Mouse (Mus musculus) CH12.LX (cell line): ENCODE measurements at regions not wholly inside any gene's neighbourhood (a gene's known extent, or its start where the extent isn't known, plus 50 kb on each side); places are given as distances from the start of the nearest gene placed in this dataset.

Source experiments
- BHLHE40 ChIP-seq: IDR thresholded peaks from 2 replicates; pipeline ENCODE4 v1.6.1; 2011; ENCODE audit warnings: mild to moderate bottlenecking, low read depth, low read length, improper control_type of control experiment
- CHD2 ChIP-seq: IDR thresholded peaks from 2 replicates; pipeline ENCODE4 v1.6.1; 2011; ENCODE audit warnings: low read length, improper control_type of control experiment
- CTCF ChIP-seq, 2 experiments: IDR thresholded peaks in 1 of 2; conservative IDR thresholded peaks in 1 of 2; 2 replicates each; pipeline ENCODE4 v1.5.1; 2011 to 2012; ENCODE audit warnings: low read depth in 2 of 2, low read length in 2 of 2, improper control_type of control experiment in 1 of 2, inconsistent platforms in 1 of 2, mild to moderate bottlenecking in 1 of 2, moderate library complexity in 1 of 2
- E2F4 ChIP-seq: IDR thresholded peaks from 2 replicates; pipeline ENCODE4 v1.6.1; 2011; ENCODE audit warnings: low read depth, low read length, improper control_type of control experiment; ENCODE audit not compliant: insufficient replicate concordance
- EP300 ChIP-seq: IDR thresholded peaks from 2 replicates; pipeline ENCODE4 v1.6.1; 2011; ENCODE audit warnings: low read length, improper control_type of control experiment
- GABPA ChIP-seq: IDR thresholded peaks from 2 replicates; pipeline ENCODE4 v1.6.1; 2012; ENCODE audit warnings: low read depth, low read length, improper control_type of control experiment, inconsistent platforms; ENCODE audit not compliant: insufficient replicate concordance
- MAX ChIP-seq: IDR thresholded peaks from 2 replicates; pipeline ENCODE4 v1.6.1; 2011; ENCODE audit warnings: low read length, improper control_type of control experiment
- MAZ ChIP-seq: IDR thresholded peaks from 2 replicates; pipeline ENCODE4 v1.6.1; 2012; ENCODE audit warnings: low read depth, mild to moderate bottlenecking, inconsistent platforms, low read length, improper control_type of control experiment, moderate library complexity
- MEF2A ChIP-seq: IDR thresholded peaks from 2 replicates; pipeline ENCODE4 v1.6.1; 2014; ENCODE audit warnings: low read depth, mild to moderate bottlenecking, inconsistent platforms, low read length, improper control_type of control experiment, borderline replicate concordance
- PAX5 ChIP-seq: IDR thresholded peaks from 2 replicates; pipeline ENCODE4 v1.6.1; 2012; ENCODE audit warnings: low read length, inconsistent platforms, mixed read lengths
- POLR2A ChIP-seq: IDR thresholded peaks from 2 replicates; pipeline ENCODE4 v1.6.1; 2011; ENCODE audit warnings: low read depth, mild to moderate bottlenecking, improper control_type of control experiment, low read length
- RCOR1 ChIP-seq: conservative IDR thresholded peaks from 2 replicates; pipeline ENCODE4 v1.6.1; 2012; ENCODE audit warnings: low read depth, mild to moderate bottlenecking, inconsistent platforms, low read length, improper control_type of control experiment

DNA sequence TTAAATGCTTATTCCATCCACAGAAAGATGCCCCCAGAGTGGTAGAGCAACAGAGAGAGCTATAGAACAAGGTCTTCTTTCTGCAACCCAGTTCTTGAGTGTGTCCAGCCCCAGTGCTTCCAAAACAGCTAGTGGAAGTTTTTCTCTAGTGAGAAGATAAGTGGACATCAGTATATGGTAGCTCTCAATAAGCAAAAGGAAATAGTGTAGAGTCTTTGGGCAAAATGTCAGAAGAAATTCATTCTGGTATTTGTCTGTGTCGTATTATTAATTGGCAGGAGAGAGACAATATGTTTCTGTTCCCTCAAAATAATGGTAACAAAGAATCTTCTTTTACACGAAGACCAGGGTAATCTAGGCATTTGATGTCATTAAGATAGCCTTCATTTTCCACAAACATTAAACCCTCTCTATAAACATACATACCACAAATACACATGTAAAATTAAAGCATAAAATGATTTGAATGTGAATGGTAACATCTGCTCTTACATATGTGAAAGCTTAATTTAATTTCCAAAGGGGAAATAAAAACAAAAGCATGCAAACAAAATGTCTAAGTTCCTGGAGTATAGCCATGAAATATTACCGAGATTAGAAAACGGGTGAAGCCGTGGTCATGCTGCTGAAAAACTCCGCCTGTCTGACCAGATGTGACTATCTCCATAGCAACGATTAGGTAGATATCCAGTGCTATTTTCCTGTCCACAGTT is 342.1 kb upstream of the Thbs1 start:
- TF ChIP-seq EP300 (no peak), CTCF (conservative IDR thresholded peaks at IDR 0.05 in 1 of 2, IDR thresholded peaks at IDR 0.05 in 1 of 2; ENCODE audit: low read depth in 2 of 2, low read length in 2 of 2) (no peak), CHD2 (no peak), MAZ (no peak), PAX5 (no peak), E2F4 (no peak), POLR2A (no peak), RCOR1 (no peak), MEF2A (no peak), GABPA (no peak), MAX (no peak), BHLHE40 (no peak)
